Mouse (Mus musculus) retina, adult 2 months (tissue): ENCODE measurements around the gene Tigd3.

Experiments used
- DNase-seq: peaks from one replicate; pipeline ENCODE4 v3.0.0-alpha.2; 2012; ENCODE audit warnings: low read depth, low spot score

Tigd3 gene

DNA sequence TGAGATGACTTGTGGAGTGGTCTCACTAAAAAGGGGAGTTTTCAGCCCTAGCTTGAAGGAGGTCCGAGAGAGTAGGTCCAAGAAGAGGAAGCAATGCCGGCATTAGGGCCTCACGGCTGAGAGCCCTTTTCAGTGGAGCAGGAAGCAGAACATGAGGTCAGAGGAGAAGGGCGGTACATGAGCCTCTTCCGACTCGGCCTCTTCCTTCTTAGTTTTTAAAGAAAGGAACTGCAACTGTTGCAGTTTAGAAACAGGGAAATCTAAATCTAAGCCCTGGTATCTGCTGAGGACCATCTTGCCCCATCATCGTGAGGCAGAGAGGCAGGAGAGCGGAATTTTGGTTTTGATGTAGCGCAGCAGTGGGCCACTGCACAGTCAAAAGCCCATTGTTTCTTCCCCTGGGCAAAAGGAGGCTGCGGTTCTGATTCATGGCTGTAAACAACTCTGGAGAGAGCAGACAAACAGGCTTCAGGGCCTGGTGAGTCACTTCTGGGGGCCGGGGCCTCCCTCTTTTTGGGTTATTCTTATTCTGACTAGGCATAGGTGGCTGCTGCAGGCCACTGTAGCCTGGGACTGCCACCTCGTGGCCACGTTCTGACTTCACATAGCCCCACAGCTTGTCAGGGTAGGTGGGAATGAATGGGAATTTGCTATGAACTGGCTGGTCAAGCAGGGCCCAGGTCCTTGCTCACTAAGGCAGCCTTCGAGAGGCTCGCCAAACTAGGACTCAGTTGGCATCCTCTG is 16.2 kb downstream of the Tigd3 start, which contains the start of gene Slc25a45:
Gene Slc25a45, plus strand, starts transcription at position 191 of the 744 bp plus-strand sequence.
- DNase-seq = no peak

DNA sequence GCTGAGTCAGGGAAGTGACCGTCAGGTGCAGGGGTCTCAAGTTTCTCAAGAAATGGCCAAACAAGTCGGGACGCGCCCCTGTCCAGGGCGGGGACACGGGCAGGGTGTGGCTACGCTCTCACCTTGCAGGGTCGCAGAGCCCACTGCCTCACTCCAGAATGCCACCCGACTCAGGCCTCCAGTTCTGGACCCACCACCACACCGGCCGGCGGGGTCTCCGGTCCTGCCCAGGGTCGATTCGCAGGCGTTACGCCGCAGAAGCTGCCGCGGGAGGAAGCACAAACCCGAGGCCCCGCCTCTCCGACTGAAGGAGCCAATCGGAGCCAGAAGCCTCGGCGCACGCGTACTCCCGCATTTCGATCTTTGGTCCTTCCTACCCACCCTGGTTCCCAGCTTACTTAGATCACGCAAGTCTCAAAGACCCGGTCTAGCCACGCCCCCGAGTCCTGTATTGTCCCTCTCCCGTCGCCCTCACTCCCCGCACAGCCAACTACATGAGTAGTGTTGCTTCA is 18.9 kb downstream of the Tigd3 start, which contains the start of gene Frmd8:
Gene Frmd8, minus strand, starts transcription at position 306 of the 512 bp plus-strand sequence.
- peak; percentile 70 for DNase-seq

DNA sequence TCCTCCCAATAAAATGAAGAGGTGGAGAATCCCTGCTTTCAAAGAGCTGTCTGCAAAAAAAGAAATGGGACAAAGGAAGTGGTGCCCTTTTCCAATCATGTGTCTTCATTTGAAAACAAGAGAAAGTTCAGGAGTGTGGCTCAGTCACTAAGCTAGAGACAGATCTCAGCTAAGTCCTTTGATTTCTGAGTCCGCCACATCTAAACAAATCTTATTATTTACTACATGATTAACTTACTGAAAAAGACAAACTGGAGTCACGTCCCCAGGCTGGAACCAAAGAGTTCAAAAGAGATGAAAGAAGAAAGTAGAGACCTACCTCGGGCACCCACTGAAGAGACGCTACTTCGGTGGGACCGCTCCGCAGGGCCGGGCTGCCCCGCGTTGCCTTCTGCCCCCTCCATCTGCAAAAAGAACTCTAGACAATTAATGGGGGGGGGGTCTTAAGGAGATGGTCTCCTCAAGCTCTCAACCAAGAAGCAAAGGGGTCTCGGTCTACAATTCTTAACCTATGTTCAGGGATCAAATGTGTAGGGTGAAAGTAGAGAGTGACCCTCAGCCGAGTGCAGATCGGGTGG is 19.5 kb downstream of the Tigd3 start:
- DNase-seq = no peak

GRCm38 (mm10) chr19:5872931-5873556 is 20.9 kb downstream of the Tigd3 start:
- DNase-seq = no peak

DNA sequence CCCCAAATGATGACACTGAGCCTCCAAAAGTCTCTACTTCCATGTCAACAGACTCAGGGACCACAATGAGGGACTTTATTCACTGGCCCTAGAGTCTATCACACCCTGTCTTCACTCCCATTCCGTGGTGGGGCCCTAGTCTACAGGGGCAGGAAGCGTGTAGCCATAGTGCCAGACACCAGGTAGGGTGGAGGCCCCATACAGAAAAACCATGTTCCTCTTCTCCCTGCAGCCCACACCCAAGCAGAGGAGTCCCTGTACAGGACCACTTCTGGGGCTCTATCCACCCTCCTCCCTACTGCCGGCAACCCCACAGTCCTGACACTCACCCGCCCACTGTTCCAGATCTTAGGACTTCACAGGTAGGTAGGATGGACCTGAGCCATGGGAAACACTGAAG is 21.4 kb downstream of the Tigd3 start:
- no peak for DNase-seq

DNA sequence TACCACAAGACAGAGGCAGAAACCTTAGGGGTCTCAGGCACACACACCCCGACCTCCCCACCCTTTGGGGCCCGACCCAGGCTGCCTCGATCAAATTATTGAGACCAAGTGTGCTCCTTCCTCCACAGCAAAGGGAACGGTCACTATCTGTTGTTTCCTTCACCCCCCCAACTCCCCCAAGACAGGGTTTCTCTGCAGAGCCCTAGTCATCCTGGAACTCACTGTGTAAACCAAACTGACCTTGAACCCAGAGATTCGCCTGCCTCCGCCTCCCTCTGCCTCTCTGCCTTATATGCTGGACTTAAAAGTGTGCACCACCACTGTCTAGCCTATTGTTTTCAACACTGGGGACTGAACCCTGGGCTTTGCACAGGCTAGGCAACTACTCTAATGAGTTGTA is 22.3 kb downstream of the Tigd3 start:
- no peak for DNase-seq

GRCm38 (mm10) chr19:5871273-5871672 is 22.7 kb downstream of the Tigd3 start:
- no peak for DNase-seq

GRCm38 (mm10) chr19:5868096-5868495 is 25.9 kb downstream of the Tigd3 start:
- no peak for DNase-seq

DNA sequence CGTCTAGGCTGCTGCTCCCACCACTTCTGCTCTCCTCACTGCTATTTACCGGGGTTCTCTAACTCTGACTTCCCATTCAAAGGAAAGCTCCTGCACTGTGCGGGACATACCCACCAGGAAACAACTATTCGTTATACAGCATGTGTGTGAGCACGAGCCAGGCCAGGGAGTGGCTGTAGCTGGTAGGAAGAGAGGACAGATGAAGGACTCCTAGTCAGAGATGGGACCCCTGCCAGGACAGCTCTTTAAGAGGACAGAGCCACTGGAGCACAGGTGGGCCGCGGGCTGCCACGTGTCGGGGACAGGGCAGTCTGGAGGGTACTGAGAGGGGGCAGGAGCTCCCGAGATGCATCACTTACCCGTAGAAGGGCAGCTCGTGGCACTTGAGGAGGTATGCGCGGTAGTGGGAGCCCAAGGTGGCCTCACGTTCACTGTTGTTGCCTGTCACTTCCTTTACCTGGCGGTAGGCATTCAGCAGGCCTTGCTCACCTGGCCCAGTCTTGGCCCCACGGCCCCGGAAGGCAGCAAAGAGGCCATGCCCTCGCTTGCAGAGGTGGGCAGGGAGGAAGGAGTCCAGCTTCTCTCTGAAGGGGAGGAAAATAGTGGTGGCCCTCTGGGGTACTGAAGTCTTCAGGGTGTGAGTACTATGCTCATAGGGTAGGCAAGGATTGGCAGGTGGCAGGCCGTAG is 29.1 kb downstream of the Tigd3 start:
- DNase-seq = no peak

- DNase-seq = no peak
Measured at GRCm38 (mm10) chr19:5863776-5864175, 30.2 kb downstream of the Tigd3 start.

GRCm38 (mm10) chr19:5862335-5863085 is 31.4 kb downstream of the Tigd3 start:
- DNase-seq = no peak

GRCm38 (mm10) chr19:5856604-5857003 is 37.3 kb downstream of the Tigd3 start:
- DNase-seq = no peak

- no peak for DNase-seq
Measured at GRCm38 (mm10) chr19:5852035-5852722, 41.8 kb downstream of the Tigd3 start.

DNA sequence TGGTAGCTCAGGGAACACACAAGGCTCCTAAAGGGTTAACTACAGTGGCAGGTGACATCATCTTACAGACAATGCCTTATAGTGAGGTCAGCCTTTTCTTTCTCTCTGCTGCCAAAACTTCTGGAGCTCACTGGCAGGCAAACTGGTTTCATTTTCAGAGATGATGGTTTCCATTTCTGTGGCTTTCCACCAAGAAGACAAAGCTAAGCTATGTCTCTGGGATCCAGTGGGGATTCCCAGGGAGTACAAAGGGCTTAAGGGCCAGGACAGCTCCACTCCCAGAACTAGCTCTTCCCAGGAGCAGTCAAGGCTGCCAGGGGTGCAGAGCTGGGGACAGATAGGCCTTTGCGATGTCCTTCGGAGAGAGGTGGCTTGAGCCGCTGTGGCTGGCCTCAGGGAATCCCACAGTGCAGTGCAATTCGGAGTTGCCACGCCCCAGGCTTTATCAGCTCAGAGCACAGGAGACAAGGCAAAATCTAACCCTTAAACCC is 42.4 kb downstream of the Tigd3 start:
- DNase-seq = no peak

GRCm38 (mm10) chr19:5850860-5851259 is 43.1 kb downstream of the Tigd3 start:
- DNase-seq = no peak

DNA sequence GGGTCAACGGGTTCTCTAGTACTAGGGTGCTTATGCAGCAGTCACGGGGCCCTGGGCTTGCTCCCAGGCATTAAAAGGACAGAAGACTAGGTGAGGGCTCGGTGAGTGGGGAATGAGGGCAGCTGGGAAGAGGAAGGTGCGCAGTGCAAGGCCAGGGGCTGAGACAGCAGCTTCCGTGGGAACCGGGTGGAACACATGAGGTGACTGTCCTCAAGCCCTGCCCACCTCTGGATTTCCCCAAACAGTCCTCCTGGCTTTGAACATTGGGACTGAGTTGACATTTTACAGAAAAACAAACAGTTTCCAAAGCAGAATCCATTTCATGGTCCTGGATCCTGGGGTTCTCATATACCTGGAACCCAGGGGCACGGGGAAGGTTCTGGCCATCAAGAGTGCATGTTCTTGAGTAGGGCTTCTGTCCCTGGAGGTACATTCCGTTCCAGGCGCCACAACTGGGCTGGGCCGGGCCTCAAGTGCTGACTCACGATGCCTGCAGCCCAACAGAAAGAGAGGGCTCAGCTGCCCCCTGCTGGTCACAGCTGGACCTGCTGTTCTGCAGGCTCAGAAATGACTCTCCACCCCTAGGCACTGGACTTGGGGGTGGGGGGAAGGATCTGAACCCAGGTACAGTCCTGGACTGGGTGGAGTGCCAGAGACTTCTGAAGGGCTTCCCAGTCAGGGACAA is 44.0 kb downstream of the Tigd3 start:
- peak; percentile 72 for DNase-seq

GRCm38 (mm10) chr19:5848826-5849672 is 44.9 kb downstream of the Tigd3 start:
- no peak for DNase-seq

DNA sequence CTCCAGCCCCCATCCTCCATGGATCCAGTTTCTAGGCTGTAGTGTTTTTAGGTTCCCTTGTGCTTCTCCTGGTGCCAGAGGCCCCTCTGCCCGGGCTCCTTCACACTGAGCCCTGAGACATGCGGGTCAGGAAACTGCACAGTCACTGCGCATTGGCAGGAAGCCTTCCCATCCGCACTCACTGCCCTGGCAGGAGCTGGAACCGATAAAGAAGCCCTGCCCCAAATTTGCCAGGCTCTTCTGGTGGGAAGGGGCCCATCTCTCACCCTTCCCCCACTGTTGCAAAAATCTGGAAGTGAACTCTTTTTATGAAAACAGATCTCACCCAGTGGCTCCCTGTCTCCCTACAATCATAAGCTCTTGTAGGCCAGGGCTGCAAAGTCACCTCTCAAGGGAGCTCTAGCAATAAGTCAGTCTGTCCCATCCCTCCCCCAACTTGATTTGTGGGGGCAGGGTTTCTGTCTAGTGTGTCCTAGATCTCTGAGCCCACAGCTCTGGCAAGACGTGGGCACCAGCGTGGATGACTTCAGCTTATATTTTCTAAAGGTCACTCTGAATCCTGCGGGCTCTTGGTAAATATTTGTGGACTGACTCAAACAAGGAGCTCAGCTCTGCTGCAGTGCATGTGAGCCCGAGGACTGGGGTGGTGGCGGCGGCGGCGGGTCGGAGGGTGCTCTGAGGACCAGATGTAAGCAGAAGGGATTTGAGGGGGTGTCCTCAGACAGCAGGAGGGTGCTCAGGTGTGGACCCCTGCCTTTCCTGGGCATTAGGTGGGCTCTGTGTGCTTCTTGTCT is 45.7 kb downstream of the Tigd3 start:
- DNase-seq = no peak
